Mouse (Mus musculus) cerebellum, adult 2 months (tissue): ENCODE results near the gene Cep128. TPM values are rescaled to one million over a fixed set of nuclear protein-coding genes. Genes with fewer than 3 reads are reported as not detected.

Experiments
- DNase-seq, 2 experiments: peaks; one replicate each; pipeline ENCODE4 v3.0.0; 2021
- H3K27ac ChIP-seq: fragments of 200-500 bp; 2 replicates; pipeline ENCODE4 v1.5.1; 2012; ENCODE audit warnings: low read length, control low read depth, inconsistent platforms; ENCODE audit not compliant: insufficient read depth
- H3K27me3 ChIP-seq: fragments of 200-500 bp; 2 replicates; pipeline ENCODE4 v1.6.1; 2012; ENCODE audit warnings: inconsistent platforms, mild to moderate bottlenecking, low read length, moderate library complexity; ENCODE audit not compliant: control insufficient read depth, insufficient read depth
- H3K4me1 ChIP-seq: fragments of 200-500 bp; 2 replicates; pipeline ENCODE4 v1.6.1; 2011; ENCODE audit warnings: low read length; ENCODE audit not compliant: control insufficient read depth, insufficient read depth
- H3K4me3 ChIP-seq: fragments of 200-500 bp; replicated peaks from 2 replicates; pipeline ENCODE3; 2011; ENCODE audit warnings: mild to moderate bottlenecking, low read depth, low read length, control low read depth; ENCODE audit not compliant: insufficient read depth
- CTCF ChIP-seq: fragments of 200-500 bp; IDR thresholded peaks from 2 replicates; pipeline ENCODE4 v1.5.1; 2011; ENCODE audit warnings: low read depth, mild to moderate bottlenecking, control low read depth, low read length, moderate library complexity, borderline replicate concordance; ENCODE audit not compliant: insufficient read depth
- POLR2A ChIP-seq: fragments of 200-500 bp; IDR thresholded peaks from 2 replicates; pipeline ENCODE4 v1.6.1; 2011; ENCODE audit warnings: low read length, control low read depth, borderline replicate concordance; ENCODE audit not compliant: insufficient read depth
- WGBS: fragments of 180-500 bp; shearing (Covaris S2); methylation state at CpG from one replicate; pipeline ENCODE4 v1.1.7; 2018; 5-methylcytosine and 5-hydroxymethylcytosine counted together
- polyA plus RNA-seq: library from polyadenylated mRNA; depleted of rRNA; stranded (reverse); fragments of >200 nt; gene quantifications from 2 replicates; pipeline ENCODE4 v1.2.3, GENCODE M21; 2012; rRNA removed

Gene Cep128
- polyA plus RNA-seq: 2.3 and 2.5 TPM in 2 replicates

DNA sequence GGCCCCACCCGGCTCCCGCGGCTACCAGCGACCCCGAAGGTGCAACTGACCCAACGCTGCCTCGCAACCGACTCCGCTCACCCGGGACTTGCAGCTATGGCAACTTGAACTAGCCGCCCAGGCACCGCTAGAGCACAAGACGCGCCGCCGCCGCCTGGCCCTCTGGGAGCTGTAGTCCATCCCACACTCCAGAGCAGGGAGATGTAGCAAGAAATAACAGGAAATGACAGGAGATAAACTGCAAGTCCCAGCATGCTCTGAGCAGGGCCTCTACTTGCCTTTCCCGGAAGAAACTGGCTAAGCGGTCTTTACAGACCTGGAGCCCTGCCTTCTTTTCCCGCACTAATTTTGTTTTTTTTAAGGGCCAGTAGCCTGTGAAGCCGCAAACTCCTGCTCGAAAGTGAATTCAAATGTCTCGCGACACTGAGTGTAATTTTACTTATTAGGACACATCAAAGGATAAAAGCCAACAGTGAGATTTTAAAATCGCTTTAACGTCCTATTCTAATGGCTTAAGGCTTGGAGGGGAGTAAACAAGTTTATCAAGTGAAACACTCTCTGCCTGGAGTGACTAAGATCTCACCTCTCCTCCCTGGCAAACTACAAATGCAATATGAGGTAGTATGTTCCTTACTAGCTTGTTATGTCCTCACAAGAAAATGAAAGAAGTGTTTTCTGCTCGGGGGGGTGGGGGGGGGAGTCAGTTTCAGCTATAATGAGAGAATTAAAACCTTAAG, at the start of gene Cep128, which contains the start of gene Tshr:
Cep128 (minus strand) TSS at position 129 of the 737 bp plus-strand sequence.
Tshr (plus strand) TSS at position 283 of the 737 bp plus-strand sequence.
- H3K4me3 ChIP-seq: peak within 1 kb of the TSS; percentile 82

DNA sequence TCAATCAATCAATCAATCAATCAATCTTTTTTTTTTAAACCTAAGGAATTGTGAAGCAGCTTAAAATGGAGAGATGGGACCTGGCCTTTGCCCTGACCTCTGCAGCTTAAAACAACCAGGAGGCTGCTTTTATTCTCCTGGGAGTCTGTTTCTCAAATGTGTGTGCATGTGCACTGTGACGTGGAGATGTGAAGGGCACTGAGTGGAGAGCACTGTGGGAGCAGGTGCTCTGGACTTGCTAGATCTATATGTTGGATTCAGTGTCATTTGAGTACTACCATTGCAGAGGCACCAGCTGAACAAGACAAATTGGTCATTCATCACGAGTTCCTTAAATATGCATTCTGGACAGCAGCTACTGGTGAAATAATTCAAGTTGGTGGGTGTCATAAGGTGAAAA, 42.9 kb upstream of the Cep128 start:
- H3K27me3 ChIP-seq: no peaks in the 10 kb centered on the region
- no peaks in the 10 kb centered on the region for H3K4me1 ChIP-seq
- no peak overlapping the region for H3K27ac ChIP-seq
- no peak overlapping the region for H3K4me3 ChIP-seq
- no peak for DNase-seq
- WGBS: 56% methylated on average over 2 of the region's 2 CpGs
- no peak for TF ChIP-seq CTCF
- TF ChIP-seq POLR2A: no peak

More for the DNA sequence above, at the start of gene Cep128, which contains the start of gene Tshr:
- H3K4me1 ChIP-seq: no peaks in the 10 kb centered on the region
- H3K27me3 ChIP-seq: no peaks in the 10 kb centered on the region
- TF ChIP-seq CTCF: no peak
- peak; percentile 35; the same call in 1 of the 2 replicates for TF ChIP-seq POLR2A
- 1% methylated on average over 27 of the region's 27 CpGs for WGBS
- peak; percentile 91 to 94 for DNase-seq
- H3K27ac ChIP-seq: no peak within 1 kb of the TSS

DNA sequence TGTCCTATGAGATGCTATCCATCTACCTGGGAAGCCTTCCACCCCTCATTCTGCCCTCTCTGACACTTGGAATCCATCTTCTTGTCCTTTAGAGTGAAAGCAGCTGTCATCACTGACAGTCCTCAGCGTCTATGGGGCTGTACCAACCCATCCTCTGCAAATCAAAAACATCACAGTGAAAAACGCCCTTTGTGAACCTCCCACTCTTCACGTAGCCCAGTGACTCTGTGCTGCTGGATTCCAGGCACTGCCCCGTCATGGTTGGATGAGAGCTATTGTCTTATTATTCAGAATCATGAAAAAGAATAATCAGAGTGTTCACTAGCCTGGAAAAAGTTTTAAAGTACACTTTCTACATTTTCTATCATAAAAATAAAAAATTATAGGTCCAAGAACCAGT, 42.3 kb upstream of the Cep128 start:
- 9% methylated on average over 4 of the region's 4 CpGs for WGBS

DNA sequence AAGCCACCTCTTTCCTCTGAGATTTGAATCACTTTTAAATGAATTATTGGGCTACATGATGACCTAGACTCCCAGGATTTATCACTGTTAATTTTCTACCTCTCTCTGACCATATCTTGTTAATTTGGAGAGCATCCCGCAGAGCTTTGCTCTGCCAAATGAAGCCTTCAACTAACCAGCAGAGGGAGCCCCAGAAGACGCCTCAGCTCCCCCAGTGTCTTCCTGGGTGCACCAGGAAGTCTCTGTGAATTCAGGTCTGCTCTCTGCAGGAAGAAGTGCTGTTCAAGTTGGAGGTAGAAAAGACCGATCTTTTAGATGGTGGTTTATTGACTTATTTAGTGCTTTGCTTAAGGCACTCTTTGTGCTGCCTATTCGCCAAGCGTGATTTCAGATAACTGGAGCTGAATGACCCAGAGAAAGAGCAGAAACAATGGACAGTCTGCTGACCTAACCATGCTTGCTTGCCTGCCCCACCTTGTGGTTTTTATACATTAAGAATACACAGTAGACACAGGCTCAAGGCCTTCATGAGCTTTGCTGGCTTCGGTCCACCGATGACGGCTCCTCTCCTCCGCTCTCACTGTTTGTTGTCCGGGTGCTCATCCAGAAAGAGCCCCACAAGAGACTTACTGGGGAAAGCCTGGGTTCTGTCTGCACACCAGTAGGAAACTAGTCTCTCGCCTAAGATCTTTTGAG, 39.1 kb upstream of the Cep128 start:
- peak; percentile 7 to 12 for DNase-seq
- 52% methylated on average over 11 of the region's 11 CpGs for WGBS
- TF ChIP-seq CTCF (peak; percentile 37; the same call in 1 of the 2 replicates), POLR2A (no peak)
- no peak overlapping the region for H3K27ac ChIP-seq
- no peak overlapping the region for H3K4me3 ChIP-seq
- H3K27me3 ChIP-seq: no peaks in the 10 kb centered on the region; the same call in 1 of the 2 replicates
- H3K4me1 ChIP-seq: no peaks in the 10 kb centered on the region

More for the DNA sequence above, 42.3 kb upstream of the Cep128 start:
- DNase-seq: no peak
- Histone ChIP-seq H3K4me3 (no peak overlapping the region), H3K27ac (no peak overlapping the region), H3K4me1 (no peaks in the 10 kb centered on the region), H3K27me3 (no peaks in the 10 kb centered on the region)
- no peak for TF ChIP-seq POLR2A
- TF ChIP-seq CTCF: no peak

DNA sequence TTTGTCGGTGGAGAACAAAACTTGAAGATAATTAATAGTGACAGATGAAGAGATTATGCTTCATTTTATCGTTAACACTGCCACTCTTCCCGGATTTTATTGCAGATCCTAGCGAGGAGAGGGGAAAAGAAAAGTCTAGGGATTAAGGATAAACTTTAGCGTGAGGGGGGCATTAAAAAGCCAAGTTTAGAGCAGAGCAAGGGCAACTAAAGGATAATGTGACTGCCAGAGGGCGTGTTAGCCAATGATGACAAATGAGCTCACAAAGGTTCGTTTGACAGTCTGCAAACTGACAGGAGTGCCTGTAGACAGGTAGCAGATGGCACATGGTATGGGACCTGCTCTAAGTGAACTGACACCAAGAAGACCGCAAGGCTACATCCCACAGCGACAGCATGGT, 37.1 kb upstream of the Cep128 start:
- TF ChIP-seq POLR2A: no peak
- TF ChIP-seq CTCF: no peak
- no peak for DNase-seq
- no peak overlapping the region for H3K4me3 ChIP-seq
- H3K4me1 ChIP-seq: no peaks in the 10 kb centered on the region
- 33% methylated on average over 9 of the region's 9 CpGs for WGBS
- H3K27me3 ChIP-seq: no peaks in the 10 kb centered on the region; the same call in 1 of the 2 replicates
- no peak overlapping the region for H3K27ac ChIP-seq

DNA sequence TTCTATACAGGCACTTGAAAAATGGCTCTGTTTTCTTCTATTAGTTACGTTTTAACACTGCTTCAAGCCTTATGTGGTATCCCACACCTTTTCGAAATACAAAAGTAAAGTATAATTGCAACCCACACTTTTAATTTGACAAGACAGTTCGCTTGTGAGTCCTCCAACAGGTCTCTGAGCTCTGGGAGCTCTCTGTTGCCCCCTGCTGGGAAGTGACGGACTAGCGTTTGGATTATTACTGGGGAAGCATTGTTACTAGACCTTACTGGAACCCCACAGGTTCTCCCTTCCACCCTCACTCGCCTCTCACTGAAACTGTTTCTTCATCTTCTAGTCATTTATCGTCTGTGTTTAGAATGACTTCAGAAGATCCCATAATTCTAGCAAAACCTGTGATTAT, 34.6 kb upstream of the Cep128 start:
- Histone ChIP-seq H3K27ac (no peak overlapping the region), H3K4me3 (no peak overlapping the region), H3K4me1 (no peaks in the 10 kb centered on the region), H3K27me3 (no peaks in the 10 kb centered on the region; the same call in 1 of the 2 replicates)
- peak; percentile 30 to 34 for DNase-seq
- WGBS: 51% methylated on average over 7 of the region's 7 CpGs
- TF ChIP-seq POLR2A (no peak), CTCF (peak; percentile 55; the same call in 1 of the 2 replicates)

DNA sequence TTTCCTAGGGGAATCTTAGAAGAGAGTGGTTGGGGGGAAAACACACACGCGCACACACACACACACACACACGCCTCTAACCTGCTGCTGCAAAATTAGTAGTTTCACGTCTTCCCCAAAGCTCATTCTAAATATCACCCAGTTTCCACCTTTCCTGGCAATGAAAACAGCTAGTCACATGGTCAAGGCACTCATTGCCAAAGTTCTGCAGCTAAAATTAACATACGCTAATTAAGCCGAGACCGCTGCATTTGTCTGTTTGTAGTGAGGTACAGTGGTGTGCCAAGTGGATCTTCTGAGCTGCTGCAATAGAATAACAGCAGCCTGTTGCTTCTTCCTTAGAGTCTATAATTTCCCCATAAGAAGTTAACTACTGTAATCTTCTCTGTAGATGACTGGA, 32.6 kb upstream of the Cep128 start:
- no peaks in the 10 kb centered on the region for H3K4me1 ChIP-seq
- 35% methylated on average over 7 of the region's 7 CpGs for WGBS
- no peaks in the 10 kb centered on the region; the same call in 1 of the 2 replicates for H3K27me3 ChIP-seq
- TF ChIP-seq CTCF (no peak), POLR2A (no peak)
- DNase-seq: no peak
- H3K27ac ChIP-seq: no peak overlapping the region
- no peak overlapping the region for H3K4me3 ChIP-seq

DNA sequence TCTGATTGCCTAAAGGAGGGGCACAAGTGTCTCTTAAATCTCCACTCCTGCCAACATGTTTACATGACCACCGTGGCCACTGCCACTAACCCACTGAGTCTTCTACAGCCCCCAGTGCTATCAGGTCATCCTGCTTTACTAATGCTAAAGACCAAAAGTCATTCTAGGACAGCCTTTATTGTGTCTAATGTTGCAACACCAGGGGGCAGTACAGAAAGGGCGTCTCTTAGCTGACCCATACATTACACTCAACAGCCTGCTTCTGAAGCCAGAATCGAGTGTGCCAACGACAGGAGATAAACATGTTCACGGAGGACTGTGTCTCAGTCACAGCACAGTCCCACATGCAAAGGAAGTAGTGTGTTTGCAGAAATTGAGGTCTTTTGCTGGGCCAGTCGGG, 30.9 kb upstream of the Cep128 start:
- H3K27ac ChIP-seq: no peak overlapping the region
- 48% methylated on average over 6 of the region's 6 CpGs for WGBS
- no peak for DNase-seq
- no peak overlapping the region for H3K4me3 ChIP-seq
- TF ChIP-seq CTCF (no peak), POLR2A (no peak)
- H3K4me1 ChIP-seq: no peaks in the 10 kb centered on the region
- H3K27me3 ChIP-seq: no peaks in the 10 kb centered on the region; the same call in 1 of the 2 replicates
